Mouse (Mus musculus) mammary gland, adult 2 months (tissue): Measurements from ENCODE around the gene Nutf2. TPM values are rescaled to one million over a fixed set of nuclear protein-coding genes. Genes with fewer than 3 reads are reported as not detected.

Experiments
- polyA plus RNA-seq: library from polyadenylated mRNA; depleted of rRNA; stranded (reverse); fragments of >200 nt; gene quantifications from 2 replicates; pipeline ENCODE4 v1.2.3, GENCODE M21; 2012; ENCODE audit warnings: low replicate concordance; rRNA removed

The Nutf2 gene
- polyA plus RNA-seq: 16.7 and 34.9 TPM in 2 replicates

DNA sequence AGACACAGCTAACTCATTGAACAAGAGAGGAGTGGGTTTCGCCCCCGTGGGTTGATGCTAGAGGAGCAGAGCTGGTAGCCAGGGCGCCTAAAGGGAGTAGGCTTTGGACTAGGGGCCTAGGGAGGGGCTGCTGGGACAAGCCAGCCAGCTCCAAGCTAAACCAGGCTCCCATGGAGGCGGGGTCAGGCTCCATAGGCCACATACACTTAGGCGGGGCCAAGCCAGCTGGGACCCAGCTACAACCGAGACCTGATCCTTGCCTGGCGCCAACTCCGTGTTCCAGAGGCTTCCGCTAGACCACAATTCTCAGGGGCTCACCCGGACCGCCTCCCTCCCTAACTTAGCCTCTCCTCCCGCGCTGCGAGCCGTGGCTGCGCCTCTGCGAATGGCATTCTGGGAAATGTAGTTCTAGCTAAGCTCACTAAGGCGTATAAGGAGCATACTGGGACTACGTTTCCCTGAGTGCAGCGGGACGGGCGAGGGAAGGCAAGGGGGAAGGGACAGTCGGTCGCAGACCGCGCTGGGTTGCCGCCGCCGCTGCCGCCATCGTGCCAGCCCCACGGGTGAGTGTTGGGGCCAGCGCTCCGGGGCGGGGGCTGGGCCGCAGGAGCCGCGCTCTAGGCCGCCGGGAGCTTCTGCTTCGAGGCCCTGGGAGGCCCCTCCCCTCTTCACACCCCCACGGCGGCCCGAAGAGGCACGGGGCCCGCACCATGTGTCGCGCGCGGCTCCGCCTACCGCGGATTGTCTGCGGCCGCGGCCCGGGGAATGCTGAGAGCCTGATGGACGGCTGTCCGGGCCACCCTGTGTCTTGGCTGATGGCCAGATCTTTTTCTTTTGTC is at the start of gene Nutf2:
Gene Nutf2 (plus strand): TSS at position 438 of the 839 bp plus-strand sequence.

DNA sequence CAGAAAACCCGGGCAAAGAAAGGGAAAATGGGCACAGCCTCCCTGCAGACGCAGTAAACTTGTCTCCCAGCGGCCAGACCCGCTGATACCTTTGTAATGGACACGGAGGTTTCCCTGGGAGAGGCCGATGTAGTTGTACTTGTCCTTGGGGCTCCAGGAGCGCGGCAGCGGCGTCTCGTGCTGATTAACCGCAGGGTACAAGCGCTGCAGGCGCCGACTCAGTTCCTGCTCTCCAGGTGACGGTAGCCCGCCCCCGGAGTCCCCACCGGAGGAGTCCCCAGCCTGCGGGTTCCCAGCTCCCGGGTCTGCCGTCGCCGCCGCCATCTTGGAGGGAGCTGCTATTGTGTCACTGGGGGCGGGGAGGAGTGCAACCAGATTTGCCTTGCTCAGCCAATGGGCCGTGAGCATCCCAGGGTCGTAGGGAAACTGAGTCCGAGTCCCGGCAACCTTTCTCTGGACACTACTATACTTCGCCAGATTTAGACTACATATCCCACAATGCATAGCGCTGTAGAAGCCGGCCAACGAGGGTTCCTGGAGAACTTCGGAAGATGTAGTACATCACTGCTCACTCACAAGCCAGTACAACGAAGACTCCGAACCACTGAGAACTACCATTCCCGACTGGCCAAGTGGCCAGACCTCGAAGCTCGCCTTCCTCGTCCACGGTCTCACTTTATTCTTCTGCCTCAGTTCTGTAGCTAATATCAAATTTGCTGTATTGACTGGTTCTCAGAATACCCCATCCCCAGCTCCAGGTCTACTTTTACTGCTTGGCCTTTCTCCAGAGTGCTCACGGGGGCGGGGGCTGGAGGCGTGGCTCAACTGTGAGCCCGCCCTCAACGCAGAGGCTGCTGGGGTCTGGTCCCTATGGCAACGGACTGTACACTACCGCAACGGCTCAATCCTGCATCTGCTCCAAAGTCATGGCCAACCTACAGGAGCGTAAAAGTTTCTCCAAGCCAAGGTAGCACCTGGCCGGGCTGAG is 33.2 kb upstream of the Nutf2 start, which contains the start of the genes Ranbp10 and Tsnaxip1:
Gene Ranbp10 (minus strand): TSS at position 490 of the 988 bp plus-strand sequence.
Gene Tsnaxip1 (plus strand): TSS at position 871 of the 988 bp plus-strand sequence.

DNA sequence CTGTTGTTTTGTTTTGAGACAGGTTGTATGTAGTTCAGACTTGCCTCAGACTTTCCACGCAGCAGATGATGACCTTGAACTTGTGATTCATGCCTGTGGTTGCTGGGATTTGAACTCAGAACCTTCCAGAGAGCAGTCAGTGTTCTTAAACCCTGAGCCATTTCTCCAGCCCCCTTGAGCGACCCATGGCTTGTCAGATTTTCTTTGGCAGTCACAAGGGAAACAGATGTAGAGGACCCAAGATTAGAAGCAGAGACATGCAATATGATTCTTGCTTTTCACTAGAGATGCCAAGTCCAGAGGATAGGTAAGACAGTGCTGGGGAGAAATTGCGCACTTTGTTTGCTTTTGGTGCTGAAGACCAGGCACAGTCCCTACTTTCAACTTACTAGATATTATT is 7.2 kb upstream of the Nutf2 start, which contains the start of gene Cenpt:
Gene Cenpt (minus strand): TSS at position 101 of the 400 bp plus-strand sequence.

DNA sequence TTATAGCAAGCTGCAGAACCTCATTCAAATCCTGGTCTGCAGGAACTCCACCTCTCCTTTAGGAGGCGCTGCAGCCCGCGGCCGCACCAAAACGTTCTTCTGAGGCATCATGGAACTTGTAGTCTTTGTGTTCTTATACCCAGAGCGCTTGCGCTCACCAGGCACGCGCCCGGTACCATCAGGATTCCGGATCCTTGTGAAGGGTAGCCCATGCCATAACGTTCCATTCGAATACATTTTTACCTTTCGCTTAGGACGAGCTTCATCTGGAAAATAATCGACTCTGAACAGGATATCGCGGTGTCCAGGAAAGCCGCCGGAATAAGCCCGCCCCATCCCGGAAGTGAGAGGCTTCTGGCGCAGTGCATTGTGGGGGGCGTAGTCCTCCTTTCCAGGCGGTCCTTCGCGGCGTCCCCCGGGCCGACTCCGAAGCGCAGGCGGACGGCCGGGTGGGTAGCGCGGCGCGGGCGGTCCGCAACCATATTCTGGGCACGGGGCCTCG is 5.6 kb upstream of the Nutf2 start, which contains the start of gene Thap11:
Gene Thap11 (plus strand): TSS at position 418 of the 502 bp plus-strand sequence.

DNA sequence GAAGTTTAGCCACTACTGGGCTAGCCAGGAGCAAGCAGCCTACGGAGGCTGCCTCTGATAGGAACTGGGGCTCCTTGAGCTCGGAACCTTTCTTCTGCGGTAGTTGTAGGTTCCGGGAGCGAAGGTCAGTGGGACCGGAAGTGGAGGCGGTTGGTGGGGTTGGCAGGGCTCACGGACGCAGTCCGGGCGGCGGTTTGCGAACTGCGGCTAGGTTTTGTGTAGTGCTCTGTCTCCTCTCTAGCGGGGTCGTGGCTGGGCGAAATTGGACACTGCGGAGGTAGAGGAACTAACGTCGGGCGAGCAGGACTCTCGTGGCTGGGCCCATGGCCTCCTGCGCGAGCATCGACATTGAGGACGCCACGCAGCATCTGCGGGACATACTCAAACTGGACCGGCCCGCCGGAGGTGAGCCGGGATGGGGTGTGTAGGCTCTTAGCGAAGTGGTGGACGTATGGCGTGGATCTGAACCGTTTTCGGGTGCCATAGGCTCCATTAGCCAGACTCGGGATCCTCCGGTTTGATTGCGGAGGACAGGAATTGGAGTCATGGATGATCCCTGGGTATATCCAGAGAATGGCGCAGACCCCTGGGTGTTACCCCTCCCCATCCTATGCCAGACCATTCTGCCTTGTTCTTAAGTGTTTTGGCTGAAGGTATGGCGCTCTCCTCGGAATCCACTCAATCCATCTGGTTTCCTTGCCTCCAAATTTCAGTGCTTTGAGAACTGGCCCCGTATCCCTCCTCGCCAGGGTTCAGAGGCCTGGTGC is 20.6 kb downstream of the Nutf2 start, which contains the start of gene Edc4:
Gene Edc4 (plus strand): TSS at position 128 of the 767 bp plus-strand sequence.

DNA sequence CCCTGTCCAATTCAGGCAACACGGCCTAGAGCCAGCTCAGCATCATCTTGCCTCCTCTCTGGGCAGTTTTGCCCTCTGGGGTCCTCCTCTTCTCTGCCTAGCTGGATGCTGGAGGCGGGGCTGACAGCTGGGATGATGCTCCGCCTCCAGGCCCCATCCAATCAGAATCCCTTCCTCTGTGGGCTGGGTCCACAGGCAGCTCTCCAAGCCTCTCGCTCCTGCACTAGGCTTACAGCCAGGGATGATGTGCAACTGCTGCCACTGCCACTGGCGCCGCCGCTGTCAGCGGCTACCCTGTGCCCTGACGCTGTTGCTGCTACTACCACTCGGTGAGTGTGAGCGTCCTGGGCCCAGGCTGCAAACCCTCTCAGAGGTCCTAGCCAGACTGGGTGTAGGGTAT is 33.0 kb downstream of the Nutf2 start, which contains the start of gene Nrn1l:
Gene Nrn1l (plus strand): TSS at position 229 of the 400 bp plus-strand sequence.

DNA sequence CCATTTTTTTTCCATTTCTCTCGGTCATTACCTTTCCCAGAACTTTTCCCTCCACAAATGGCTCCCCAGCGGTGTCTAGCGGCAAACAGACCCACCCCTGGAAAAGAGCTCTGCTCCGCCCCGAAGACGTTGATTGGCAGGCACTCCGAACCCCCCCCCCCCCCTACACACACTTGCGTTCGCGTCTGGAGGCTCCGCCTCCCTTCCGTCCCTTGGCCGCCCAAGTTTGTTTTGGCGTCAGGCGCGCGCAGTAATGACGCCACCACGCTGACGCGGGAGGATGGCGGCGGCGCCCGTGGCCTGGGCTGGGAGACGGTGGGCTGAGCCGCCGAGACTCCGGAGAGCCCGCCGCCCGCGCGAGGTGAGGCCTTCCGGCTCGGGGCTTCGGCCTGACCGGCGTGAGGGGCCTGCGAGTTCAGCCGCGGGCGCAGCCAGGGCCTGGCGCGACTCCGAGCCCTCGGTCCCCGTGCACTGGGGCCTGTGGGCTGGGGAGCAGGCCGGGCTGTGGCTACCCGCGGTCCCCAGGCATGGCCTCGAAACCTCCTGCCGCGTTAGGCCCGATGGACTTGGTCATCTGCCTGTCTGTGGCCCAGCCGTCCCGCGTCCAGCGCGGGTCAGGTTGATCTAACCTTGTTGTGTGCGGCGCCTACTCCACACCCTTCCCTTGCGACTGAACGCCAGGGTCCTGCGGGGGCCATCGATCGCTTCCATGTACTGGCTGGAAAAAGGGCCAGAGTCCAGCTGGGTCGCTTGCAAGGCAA is 40.0 kb downstream of the Nutf2 start, which contains the start of gene Pskh1:
Gene Pskh1 (plus strand): TSS at position 262 of the 761 bp plus-strand sequence.

Other genes with a start within 250 kb of the Nutf2 start
- gene Ctcf, start 224.0 kb upstream of the Nutf2 start, polyA plus RNA-seq: 11.3 and 19.0 TPM in 2 replicates
- 0.39 TPM in 1 of 2 replicates, not detected in the other for gene Agrp, start 223.2 kb upstream of the Nutf2 start, polyA plus RNA-seq
- gene Carmil2, start 174.3 kb upstream of the Nutf2 start, polyA plus RNA-seq: 13.1 and 40.2 TPM in 2 replicates
- 55.9 TPM in 2 replicates for gene Acd, start 159.5 kb upstream of the Nutf2 start, polyA plus RNA-seq
- 19.0 and 20.4 TPM in 2 replicates for gene Pard6a, start 159.4 kb upstream of the Nutf2 start, polyA plus RNA-seq
- gene 4933405L10Rik, start 152.9 kb upstream of the Nutf2 start, polyA plus RNA-seq: 0.12 TPM in 1 of 2 replicates, not detected in the other
- 5.1 and 10.4 TPM in 2 replicates for gene Enkd1, start 152.4 kb upstream of the Nutf2 start, polyA plus RNA-seq
- 7.4 and 11.3 TPM in 2 replicates for gene Gfod2, start 101.9 kb upstream of the Nutf2 start, polyA plus RNA-seq
- gene Ranbp10, start 33.2 kb upstream of the Nutf2 start, polyA plus RNA-seq: 30.2 and 35.5 TPM in 2 replicates
- gene Tsnaxip1, start 32.8 kb upstream of the Nutf2 start, polyA plus RNA-seq: not detected in 2 replicates
- 13.7 and 18.8 TPM in 2 replicates for gene Cenpt, start 7.3 kb upstream of the Nutf2 start, polyA plus RNA-seq
- gene Thap11, start 5.4 kb upstream of the Nutf2 start, polyA plus RNA-seq: 47.9 and 76.8 TPM in 2 replicates
- 75.2 and 91.4 TPM in 2 replicates for gene Edc4, start 20.3 kb downstream of the Nutf2 start, polyA plus RNA-seq
- gene Nrn1l, start 33.0 kb downstream of the Nutf2 start, polyA plus RNA-seq: 2.1 and 5.6 TPM in 2 replicates
- gene Pskh1, start 39.9 kb downstream of the Nutf2 start, polyA plus RNA-seq: 44.9 and 68.5 TPM in 2 replicates
- gene Ctrl, start 73.3 kb downstream of the Nutf2 start, polyA plus RNA-seq: 3.0 and 3.2 TPM in 2 replicates
- gene Psmb10, start 77.9 kb downstream of the Nutf2 start, polyA plus RNA-seq: 155 and 284 TPM in 2 replicates
- 4.1 and 5.4 TPM in 2 replicates for gene Lcat, start 82.8 kb downstream of the Nutf2 start, polyA plus RNA-seq
- 43.9 and 52.9 TPM in 2 replicates for gene Slc12a4, start 105.5 kb downstream of the Nutf2 start, polyA plus RNA-seq
- 0.67 and 0.73 TPM in 2 replicates for gene Dpep3, start 118.8 kb downstream of the Nutf2 start, polyA plus RNA-seq
- 16.2 and 27.0 TPM in 2 replicates for gene Dus2, start 130.8 kb downstream of the Nutf2 start, polyA plus RNA-seq
- gene Dpep2nb, start 145.4 kb downstream of the Nutf2 start, polyA plus RNA-seq: not detected in 2 replicates
- 10.0 and 17.6 TPM in 2 replicates for gene Ddx28, start 151.3 kb downstream of the Nutf2 start, polyA plus RNA-seq
- gene Nfatc3, start 198.3 kb downstream of the Nutf2 start, polyA plus RNA-seq: 29.5 and 59.1 TPM in 2 replicates